Mouse (Mus musculus) kidney, adult 2 months (tissue): ENCODE results near the gene Bcar3.

Source experiments
- CTCF ChIP-seq: fragments of 200-500 bp; conservative IDR thresholded peaks from 2 replicates; pipeline ENCODE4 v1.5.1; 2011; ENCODE audit warnings: low read depth, mild to moderate bottlenecking, control low read depth, low read length, moderate library complexity, mixed read lengths; ENCODE audit not compliant: insufficient read depth, insufficient read length
- POLR2A ChIP-seq: fragments of 200-500 bp; IDR thresholded peaks from one replicate; pipeline ENCODE4 v1.6.1; 2011; ENCODE audit warnings: low read depth, low read length, control low read depth

DNA sequence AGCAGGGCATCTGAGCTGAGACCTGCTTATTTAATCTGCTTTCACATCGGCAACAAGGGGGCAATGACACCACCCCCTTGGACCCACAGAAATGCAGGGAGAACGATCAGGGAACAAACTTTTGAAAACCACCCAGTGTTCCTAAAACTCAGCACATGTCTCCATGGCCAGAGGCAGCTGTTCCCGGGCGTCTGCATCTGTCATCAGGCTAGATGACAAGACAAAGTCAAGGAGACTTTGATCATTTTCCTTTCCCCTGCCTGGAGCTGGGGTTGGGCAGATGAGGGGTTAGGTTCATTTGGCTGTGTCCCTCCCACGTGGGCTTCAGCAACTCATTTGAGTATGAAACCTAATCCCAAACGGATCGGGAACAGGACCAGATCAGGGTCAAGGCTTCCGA lies 120.9 kb downstream of the Bcar3 start:
- TF ChIP-seq CTCF (no peak), POLR2A (no peak)
